Mouse (Mus musculus): ENCODE results near the gene Gm11627. TPM values are rescaled to one million over a fixed set of nuclear protein-coding genes. Genes with fewer than 3 reads are reported as not detected.
A peak's percentile ranks its signal among the peaks of the same experiment; 100 is the strongest.
"Not testable (repeated sequence)": the region's sequence is repeated elsewhere in the genome, so short reads cannot be mapped to it uniquely, and the experiment has no call there.

Gene Gm11627
- polyA plus RNA-seq, 1 experiment from 2014 or later, result 5.3 TPM

DNA sequence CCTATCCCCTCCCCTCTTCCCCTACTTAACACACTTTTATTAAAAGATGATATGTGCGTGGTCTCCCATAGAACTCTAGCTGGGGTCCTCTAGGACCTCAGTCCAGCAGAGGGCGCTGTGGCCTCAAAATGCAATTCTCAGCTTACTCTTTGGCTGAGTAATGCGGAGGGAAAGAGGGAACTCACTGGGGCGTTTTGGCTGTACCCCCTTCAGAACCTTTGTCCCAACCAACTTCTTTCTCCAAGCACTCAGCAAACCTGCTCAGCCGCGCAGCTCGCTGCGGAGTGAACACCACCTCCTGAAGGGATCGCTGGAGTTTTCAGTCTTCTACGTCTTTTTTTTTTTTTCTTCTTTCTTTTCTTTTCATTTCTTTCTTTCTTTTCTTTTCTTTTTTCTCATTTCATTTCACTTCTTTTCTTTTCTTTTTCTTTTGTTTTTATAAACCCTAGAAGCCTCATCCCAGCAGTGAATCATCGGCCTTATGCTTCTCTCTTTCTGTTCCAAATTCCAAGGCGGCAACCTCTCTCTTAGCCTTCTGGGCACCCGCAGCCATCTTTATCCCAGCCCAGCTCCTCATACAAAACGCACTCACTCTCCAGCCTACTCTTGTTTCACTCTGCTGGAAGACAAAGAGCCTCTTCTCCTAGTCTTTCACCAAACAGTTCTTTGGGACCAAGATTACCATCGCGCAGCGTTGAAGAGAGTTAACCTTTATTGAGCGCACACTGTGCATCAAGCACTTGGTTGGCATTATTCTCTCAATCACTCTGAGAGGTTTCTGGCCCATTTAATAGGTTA, 6.2 kb downstream of the Gm11627 start:
- ATAC-seq, result no peak
- Histone ChIP-seq H3K9ac (replicated peaks) (peak overlapping the region; percentile 44; the same call in 1 of the 2 replicates), H3K27me3 (peaks cover 5% of the 10 kb centered on the region; the same call in 1 of the 2 replicates), H3K4me3 (replicated peaks) (peak overlapping the region; percentile 37), H3K4me1 (replicated peaks) (0 out of 2 replicates have a peak, but pooled peaks cover 3% of the 10 kb centered on the region), H3K27ac (no peak overlapping the region), H3K9me3 (no peaks in the 10 kb centered on the region), H3K4me2 (replicated peaks) (peak overlapping the region; percentile 64), H3K36me3 (no peaks in the 10 kb centered on the region)
- 5% methylated on average over 18 of the region's 18 CpGs for WGBS

DNA sequence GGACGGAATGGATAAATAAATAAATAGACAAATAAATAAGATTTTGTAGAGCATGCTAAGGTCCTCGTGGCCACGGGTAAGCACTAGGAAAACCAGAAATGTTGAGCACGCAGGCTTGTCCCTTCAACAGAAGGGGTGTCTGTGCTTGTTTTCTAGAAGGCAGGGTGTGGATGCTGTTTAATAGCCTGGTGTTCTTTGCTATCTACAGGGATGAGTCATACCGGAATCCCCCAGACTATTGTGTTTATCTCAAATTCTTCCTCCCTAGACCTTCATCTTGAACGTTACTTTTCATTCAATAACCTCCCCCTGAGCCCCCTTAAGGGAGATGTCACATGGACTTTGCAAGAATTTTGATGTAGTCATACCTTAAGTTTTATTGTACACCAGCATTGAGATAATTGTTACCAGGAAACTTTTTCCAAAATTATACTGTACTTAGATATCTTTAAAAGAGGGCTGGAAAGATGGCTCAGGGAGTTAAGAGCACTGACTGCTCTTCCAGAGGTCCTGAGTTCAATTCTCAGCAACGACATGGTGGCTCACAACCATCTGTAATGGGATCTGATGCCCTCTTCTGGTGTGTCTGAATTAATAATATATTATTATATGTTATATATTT, 10.4 kb downstream of the Gm11627 start:
- H3K27ac ChIP-seq, result no peak overlapping the region
- H3K36me3 ChIP-seq, result no peaks in the 10 kb centered on the region
- no peak overlapping the region for H3K4me2 ChIP-seq (replicated peaks)
- H3K4me3 ChIP-seq (replicated peaks), result no peak overlapping the region
- WGBS, result 83% methylated on average over 7 of the region's 7 CpGs
- H3K9me3 ChIP-seq, result no peaks in the 10 kb centered on the region
- 0 out of 2 replicates have a peak, but pooled peaks cover 2% of the 10 kb centered on the region for H3K4me1 ChIP-seq (replicated peaks)
- no peak overlapping the region for H3K9ac ChIP-seq (replicated peaks)
- ATAC-seq, result no peak
- no peaks in the 10 kb centered on the region for H3K27me3 ChIP-seq

DNA sequence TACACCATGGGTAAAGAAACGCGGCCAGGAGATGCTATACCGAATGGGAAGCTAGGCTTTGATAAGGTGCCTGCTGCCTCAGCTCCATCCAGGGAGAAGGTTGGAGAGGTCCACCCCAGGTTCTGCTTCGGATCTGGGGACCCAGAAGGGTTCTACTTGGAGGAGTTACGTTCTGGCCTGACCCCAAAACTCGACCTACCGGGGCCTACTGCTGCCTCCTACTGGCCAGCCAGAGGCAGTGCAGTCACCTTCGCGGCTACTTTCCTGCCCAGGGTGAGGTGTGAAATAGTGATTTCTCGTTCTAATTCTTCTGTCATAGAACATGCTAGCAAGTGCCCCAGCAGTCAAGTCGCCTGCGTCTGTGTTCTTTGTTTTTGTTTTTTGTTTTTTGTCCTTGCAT, 11.1 kb downstream of the Gm11627 start:
- Histone ChIP-seq H3K36me3 (no peaks in the 10 kb centered on the region), H3K27ac (no peak overlapping the region), H3K4me3 (replicated peaks) (no peak overlapping the region), H3K9me3 (no peaks in the 10 kb centered on the region), H3K4me2 (replicated peaks) (no peak overlapping the region), H3K4me1 (replicated peaks) (0 out of 2 replicates have a peak, but pooled peaks cover under 1% of the 10 kb centered on the region), H3K9ac (replicated peaks) (no peak overlapping the region), H3K27me3 (no peaks in the 10 kb centered on the region)
- 81% methylated on average over 12 of the region's 12 CpGs for WGBS
- no peak for ATAC-seq

DNA sequence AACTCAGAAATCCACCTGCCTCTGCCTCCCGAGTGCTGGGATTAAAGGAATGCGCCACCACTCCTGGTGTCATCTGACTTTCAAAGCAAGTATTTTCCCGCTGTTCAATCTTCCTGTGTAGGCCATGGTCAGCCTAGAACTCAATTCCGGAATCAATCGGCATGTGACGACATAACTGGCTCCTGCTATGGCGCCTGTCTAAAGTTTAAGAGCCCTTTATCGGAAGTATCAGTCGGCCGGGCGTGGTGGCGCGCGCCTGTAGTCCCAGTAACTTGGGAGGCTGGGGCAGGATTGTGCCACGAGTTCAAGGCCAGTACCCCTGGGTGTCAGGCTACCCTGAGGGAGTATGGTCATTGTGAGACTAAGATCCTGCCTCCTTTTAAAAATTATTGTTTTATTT, 11.5 kb downstream of the Gm11627 start:
- H3K27me3 ChIP-seq, result no peaks in the 10 kb centered on the region
- ATAC-seq, result no peak
- H3K4me1 ChIP-seq (replicated peaks), result no peaks in the 10 kb centered on the region
- H3K4me3 ChIP-seq (replicated peaks), result no peak overlapping the region
- no peaks in the 10 kb centered on the region for H3K9me3 ChIP-seq
- no peak overlapping the region for H3K9ac ChIP-seq (replicated peaks)
- H3K4me2 ChIP-seq (replicated peaks), result no peak overlapping the region
- 98% methylated on average over 15 of the region's 15 CpGs for WGBS
- no peaks in the 10 kb centered on the region for H3K36me3 ChIP-seq
- no peak overlapping the region for H3K27ac ChIP-seq

DNA sequence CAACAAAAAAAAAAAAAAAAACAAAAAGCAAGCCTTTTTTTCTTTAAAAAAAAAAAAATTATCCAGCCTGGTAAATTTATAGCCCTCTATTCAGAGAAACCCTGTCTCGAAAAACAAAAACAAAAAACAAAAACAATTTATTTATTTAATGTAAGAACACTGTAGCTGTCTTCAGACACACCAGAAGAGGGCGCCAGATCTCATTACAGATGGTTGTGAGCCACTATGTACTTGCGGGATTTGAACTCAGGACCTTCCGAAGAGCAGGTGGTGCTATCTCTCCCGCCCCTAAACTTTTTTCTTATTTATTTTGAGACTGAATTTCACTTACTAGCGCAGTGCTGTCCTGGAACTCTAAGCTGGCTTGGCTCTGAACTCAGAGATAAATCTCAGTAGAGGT, 12.1 kb downstream of the Gm11627 start:
- ATAC-seq, result no peak
- 90% methylated on average over 6 of the region's 6 CpGs for WGBS
- no peaks in the 10 kb centered on the region for H3K9me3 ChIP-seq

DNA sequence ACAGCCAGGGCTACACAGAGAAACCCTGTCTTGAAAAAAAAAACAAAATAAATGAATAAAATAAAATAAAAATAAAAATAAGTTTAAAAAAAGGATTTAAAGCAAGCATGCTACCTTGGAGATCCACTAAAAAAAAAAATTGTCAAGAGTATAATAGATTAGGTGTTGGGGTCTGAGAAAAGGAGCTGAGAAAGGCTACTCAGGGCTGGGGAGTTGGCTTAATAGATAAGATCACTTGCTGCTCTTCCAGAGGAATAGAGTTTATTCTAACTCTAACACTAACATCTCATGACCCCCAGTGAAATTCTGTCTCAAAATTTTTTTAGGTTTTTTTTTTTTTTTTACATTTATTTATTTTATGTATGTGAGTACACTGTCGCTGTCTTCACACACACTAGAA, 13.0 kb downstream of the Gm11627 start:
- Histone ChIP-seq H3K4me3 (replicated peaks) (no peak overlapping the region), H3K27me3 (no peaks in the 10 kb centered on the region), H3K9ac (replicated peaks) (no peak overlapping the region), H3K9me3 (no peaks in the 10 kb centered on the region), H3K4me2 (replicated peaks) (no peak overlapping the region), H3K27ac (no peak overlapping the region), H3K4me1 (replicated peaks) (no peaks in the 10 kb centered on the region), H3K36me3 (no peaks in the 10 kb centered on the region)
- 97% methylated on average over 1 of the region's 1 CpGs for WGBS
- no peak for ATAC-seq

More for the DNA sequence above, 12.1 kb downstream of the Gm11627 start:
- no peak overlapping the region for H3K27ac ChIP-seq
- no peaks in the 10 kb centered on the region for H3K4me1 ChIP-seq (replicated peaks)
- no peaks in the 10 kb centered on the region for H3K27me3 ChIP-seq
- H3K4me2 ChIP-seq (replicated peaks), result no peak overlapping the region
- H3K4me3 ChIP-seq (replicated peaks), result no peak overlapping the region
- no peaks in the 10 kb centered on the region for H3K36me3 ChIP-seq
- H3K9ac ChIP-seq (replicated peaks), result no peak overlapping the region

DNA sequence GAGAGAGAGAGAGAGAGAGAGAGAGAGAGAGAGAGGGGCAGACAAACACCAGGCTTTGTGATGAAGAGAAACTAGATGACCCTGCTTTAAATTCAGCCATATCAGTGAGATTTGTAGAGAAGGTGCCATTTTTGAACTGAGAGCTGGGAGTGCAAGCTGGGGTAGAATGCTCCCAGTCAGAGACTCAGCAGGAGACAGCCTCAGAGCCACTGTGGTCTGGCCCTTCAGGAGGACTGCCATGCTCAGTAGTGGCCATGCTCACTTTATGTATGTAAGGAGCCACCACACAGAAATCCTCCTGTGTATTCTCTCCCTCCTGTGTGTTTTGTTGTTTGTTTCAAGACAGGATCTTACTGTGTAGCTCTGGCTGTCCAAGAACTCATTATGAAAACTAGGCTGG, 13.5 kb downstream of the Gm11627 start:
- no peak for ATAC-seq
- H3K4me1 ChIP-seq (replicated peaks), result no peaks in the 10 kb centered on the region
- H3K9me3 ChIP-seq, result no peaks in the 10 kb centered on the region
- H3K36me3 ChIP-seq, result no peaks in the 10 kb centered on the region
- H3K4me2 ChIP-seq (replicated peaks), result no peak overlapping the region
- no peak overlapping the region for H3K4me3 ChIP-seq (replicated peaks)
- H3K27ac ChIP-seq, result no peak overlapping the region
- no peaks in the 10 kb centered on the region for H3K27me3 ChIP-seq
- no peak overlapping the region for H3K9ac ChIP-seq (replicated peaks)

DNA sequence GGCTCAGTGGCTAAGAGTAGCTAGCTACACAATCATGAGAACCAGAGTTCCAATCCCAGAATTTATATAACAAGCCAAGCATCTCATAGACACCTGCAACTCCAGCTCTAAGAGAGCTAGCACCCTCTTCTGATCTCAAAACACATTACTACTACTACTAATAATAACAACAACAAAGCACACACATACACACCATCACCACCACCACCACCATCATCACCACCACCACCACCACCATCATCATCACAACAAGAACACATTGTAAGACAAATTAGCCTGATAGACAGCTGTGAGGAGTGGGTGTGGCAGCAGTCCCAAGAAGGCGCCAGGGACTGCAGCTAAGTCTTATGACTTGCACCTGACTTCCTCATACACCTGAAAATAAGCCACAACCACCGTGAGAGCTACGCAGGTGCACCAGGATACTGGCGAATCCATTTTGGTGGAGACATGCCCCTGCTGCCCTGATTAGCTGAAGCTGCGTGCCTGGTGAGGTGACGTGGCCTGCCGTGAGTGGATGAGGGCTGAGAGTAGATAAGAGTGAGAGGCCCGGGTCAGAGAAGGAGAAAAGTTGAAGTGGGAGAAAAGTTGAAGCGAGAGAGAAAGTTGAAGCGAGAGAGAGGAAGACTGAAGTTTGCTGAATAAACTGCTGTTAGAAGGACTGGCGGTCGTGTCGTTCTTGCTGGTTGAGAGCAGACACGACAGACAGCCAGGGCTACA, 14.1 kb downstream of the Gm11627 start:
- H3K4me3 ChIP-seq (replicated peaks); H3K4me1 ChIP-seq (replicated peaks); H3K36me3 ChIP-seq; H3K4me2 ChIP-seq (replicated peaks); H3K9ac ChIP-seq (replicated peaks); H3K9me3 ChIP-seq; ATAC-seq; H3K27ac ChIP-seq; H3K27me3 ChIP-seq: not testable (repeated sequence)
- 86% methylated on average over 14 of the region's 14 CpGs for WGBS

DNA sequence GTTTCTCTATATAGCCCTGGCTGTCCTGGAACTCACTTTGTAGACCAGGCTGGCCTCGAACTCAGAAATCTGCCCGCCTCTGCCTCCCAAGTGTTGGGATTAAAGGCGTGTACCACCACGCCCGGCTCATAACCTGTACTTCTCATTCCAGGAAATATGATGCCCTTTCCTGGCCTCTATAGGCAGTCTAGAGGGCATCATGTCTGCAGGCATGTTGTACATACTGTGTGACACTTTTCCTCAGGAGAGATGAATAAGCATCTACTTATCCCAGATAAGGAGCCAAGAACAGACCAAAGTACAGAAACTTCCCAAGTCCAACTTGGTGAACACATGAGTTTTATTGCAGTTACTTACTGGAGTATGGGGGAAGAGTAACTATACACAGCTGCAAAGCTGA, 20.6 kb downstream of the Gm11627 start:
- Histone ChIP-seq H3K36me3 (no peaks in the 10 kb centered on the region), H3K9me3 (no peaks in the 10 kb centered on the region), H3K4me1 (replicated peaks) (peaks cover 17% of the 10 kb centered on the region), H3K27ac (no peak overlapping the region), H3K27me3 (no peaks in the 10 kb centered on the region), H3K9ac (replicated peaks) (no peak overlapping the region), H3K4me2 (replicated peaks) (no peak overlapping the region), H3K4me3 (replicated peaks) (no peak overlapping the region)
- WGBS, result 93% methylated on average over 5 of the region's 5 CpGs
- no peak for ATAC-seq

DNA sequence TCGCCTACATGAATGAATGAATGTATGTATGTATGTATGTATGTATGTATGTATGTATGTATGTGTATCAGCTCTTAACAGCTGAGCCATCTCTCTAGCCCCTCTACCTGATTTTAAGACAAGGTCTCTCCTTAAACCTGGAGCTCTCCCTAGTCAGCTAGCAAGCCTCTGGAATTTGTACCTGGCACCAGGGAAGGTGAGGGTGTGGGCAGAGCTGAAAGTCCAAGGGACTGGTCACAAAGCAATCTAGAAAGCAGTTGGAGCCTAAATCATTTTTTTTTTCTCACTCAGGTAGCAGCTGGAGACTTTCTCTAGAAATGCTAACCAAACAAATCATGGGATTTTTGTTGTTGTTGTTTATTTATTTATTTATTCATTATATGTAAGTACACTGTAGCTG, 21.9 kb downstream of the Gm11627 start:
- no peak overlapping the region for H3K4me3 ChIP-seq (replicated peaks)
- no peaks in the 10 kb centered on the region for H3K36me3 ChIP-seq
- no peak for ATAC-seq
- H3K9ac ChIP-seq (replicated peaks), result no peak overlapping the region
- H3K4me1 ChIP-seq (replicated peaks), result peaks cover 20% of the 10 kb centered on the region
- H3K27ac ChIP-seq, result no peak overlapping the region
- H3K4me2 ChIP-seq (replicated peaks), result no peak overlapping the region
- WGBS, result 97% methylated on average over 1 of the region's 1 CpGs
- H3K9me3 ChIP-seq, result no peaks in the 10 kb centered on the region
- no peaks in the 10 kb centered on the region for H3K27me3 ChIP-seq

DNA sequence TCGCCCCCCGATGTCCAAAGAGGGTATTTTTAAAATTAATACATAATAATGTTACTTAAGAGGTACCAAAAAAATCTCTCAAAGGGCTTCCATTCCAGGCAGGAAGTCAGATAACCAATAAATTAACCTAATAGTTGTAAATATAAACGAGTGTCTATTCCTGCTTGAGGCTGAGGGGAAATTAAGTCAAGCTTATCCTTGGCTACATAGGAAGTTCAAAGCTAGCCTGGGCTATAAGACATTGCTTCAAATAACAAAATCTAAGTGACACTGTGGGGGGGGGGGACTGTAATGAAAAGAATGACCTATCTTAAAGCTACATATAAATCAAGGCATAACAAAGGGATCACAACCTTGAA, 22.6 kb downstream of the Gm11627 start:
- no peaks in the 10 kb centered on the region for H3K36me3 ChIP-seq
- WGBS, result 23% methylated on average over 3 of the region's 3 CpGs
- peak overlapping the region; percentile 36 for H3K4me2 ChIP-seq (replicated peaks)
- no peaks in the 10 kb centered on the region for H3K9me3 ChIP-seq
- H3K4me3 ChIP-seq (replicated peaks), result peak overlapping the region; percentile 98; the same call in 1 of the 2 replicates
- no peak overlapping the region for H3K9ac ChIP-seq (replicated peaks)
- ATAC-seq, result no peak; the same call in 1 of the 2 replicates
- peaks cover 26% of the 10 kb centered on the region for H3K4me1 ChIP-seq (replicated peaks)
- no peaks in the 10 kb centered on the region for H3K27me3 ChIP-seq
- peak overlapping the region; percentile 99; the same call in 1 of the 2 replicates for H3K27ac ChIP-seq

DNA sequence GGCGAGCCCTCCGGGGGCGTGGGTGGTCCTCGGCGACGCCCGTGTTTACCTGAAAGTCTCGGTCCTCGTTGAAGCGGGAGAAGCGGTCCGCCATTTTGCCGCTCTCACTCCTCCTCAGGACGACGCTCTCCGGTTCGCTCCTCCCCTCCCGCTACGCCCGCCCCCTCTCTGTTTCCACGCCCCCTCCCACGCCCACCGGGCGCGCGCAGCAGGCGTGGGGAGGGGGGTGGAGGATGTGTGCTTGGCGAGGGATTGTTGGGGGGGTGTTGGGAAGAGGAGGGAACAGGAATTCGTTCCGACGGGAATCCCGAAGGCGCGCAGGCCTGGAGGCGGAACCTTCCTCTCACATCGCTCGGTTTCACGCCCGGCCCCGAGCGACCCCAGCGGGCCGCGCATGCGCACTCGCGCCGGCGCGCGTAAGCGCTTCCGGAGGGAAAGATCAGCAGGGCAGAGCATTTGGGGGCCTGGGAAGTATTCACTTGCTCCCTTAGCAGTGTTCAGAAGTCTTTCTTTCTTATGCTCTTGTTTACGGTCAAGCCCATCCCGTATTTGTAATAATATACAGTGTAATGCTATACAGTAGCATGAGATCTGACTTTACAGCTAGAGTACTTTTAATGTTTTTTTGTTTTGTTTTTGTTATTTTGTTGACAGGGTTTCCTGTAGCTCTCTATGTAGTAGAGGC, 23.1 kb downstream of the Gm11627 start, which contains the start of gene Gpatch8:
Gene Gpatch8, minus strand, starts transcription at position 362 of the 685 bp plus-strand sequence.
- Histone ChIP-seq H3K4me3 (replicated peaks) (peak within 1 kb of the TSS; percentile 98), H3K9ac (replicated peaks) (peak within 1 kb of the TSS; percentile 98), H3K27me3 (no peaks in the 10 kb centered on the region), H3K9me3 (no peaks in the 10 kb centered on the region), H3K27ac (peak within 1 kb of the TSS; percentile 99), H3K4me1 (replicated peaks) (peaks cover 31% of the 10 kb centered on the region), H3K36me3 (no peaks in the 10 kb centered on the region), H3K4me2 (replicated peaks) (peak within 1 kb of the TSS; percentile 78)
- ATAC-seq, result peak; percentile 95
- WGBS, result under 1% methylated on average over 45 of the region's 55 CpGs
